Mouse (Mus musculus) neutrophil, adult 5-6 weeks (primary cell): ENCODE data around the gene E430018J23Rik. TPM values are rescaled to one million over a fixed set of nuclear protein-coding genes. Genes with fewer than 3 reads are reported as not detected.
"Not testable (repeated sequence)": the region's sequence is repeated elsewhere in the genome, so short reads cannot be mapped to it uniquely, and the experiment has no call there.

Experiments
- ATAC-seq: fragments of 151-379, 151-347 bp; 2 replicates; pipeline ENCODE4 v1.8.0; 2017; ENCODE audit warnings: mild to moderate bottlenecking, moderate TSS enrichment; ENCODE audit not compliant: insufficient number of reproducible peaks, poor library complexity, low FRiP score, severe bottlenecking; ENCODE audit errors: extremely low read depth
- total RNA-seq: library from RNA; stranded (forward); fragments of 200-1000 nt; gene quantifications from 2 replicates; pipeline ENCODE4 v1.2.3, GENCODE M21; 2017

The E430018J23Rik gene
- total RNA-seq, 1 experiment from 2014 or later = 7.7 TPM

DNA sequence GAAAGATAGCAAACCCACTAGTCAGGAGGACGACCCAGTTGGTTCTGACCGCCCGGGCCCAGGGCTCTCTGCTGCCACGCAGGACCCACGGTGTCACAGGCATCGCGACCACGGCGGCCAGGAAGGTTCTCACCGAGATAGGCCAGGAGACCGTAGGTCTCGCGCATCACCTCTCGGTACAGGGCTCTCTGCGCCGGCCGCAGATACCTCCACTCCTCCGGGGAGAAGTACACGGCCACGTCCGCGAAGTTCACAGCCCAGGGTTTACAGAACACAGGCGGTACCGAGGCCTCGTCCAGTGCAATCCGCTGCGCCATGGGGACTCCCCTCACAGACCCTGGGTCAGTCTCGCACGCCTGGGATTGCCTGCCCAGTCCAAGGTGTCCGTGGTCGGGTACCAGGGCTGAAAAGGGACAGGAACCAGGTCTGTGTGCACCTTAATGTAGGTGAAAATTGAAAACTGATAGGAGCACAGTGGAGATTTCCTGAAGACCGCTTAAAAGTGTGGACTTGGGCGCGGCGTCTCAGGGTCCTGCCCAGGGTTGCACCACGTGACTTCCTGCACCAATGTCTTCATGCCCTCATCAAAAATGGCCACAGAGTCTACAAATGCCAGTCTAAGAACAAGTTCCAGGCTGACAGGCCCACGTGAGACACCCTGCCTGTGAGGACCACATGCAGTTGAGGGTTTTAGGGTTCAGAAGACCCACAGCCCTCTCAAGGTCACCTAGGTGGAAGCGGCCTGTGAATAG, 6.6 kb downstream of the E430018J23Rik start, which contains the start of gene 9130019O22Rik:
Gene 9130019O22Rik, minus strand, starts transcription at position 526 of the 752 bp plus-strand sequence.
- ATAC-seq = peak; percentile 84

DNA sequence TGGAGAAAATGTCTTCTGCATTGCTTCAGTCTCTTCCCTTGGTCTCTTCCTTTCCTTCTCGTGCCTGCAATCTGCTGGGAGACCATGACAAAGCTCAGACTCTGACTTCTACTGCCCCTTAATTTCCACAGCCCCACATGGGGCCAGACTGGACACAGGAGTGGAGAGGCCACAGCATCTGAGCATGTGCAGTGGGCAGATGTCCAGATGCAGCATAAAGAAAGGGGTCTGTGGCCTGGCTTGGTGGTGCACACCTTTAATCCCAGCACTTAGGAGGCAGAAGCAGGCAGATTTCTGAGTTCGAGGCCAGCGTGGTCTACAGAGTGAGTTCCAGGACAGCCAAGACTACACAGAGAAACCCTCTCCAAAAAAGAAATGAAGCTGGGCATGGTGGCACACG, 7.9 kb downstream of the E430018J23Rik start:
- ATAC-seq = not testable (repeated sequence)

DNA sequence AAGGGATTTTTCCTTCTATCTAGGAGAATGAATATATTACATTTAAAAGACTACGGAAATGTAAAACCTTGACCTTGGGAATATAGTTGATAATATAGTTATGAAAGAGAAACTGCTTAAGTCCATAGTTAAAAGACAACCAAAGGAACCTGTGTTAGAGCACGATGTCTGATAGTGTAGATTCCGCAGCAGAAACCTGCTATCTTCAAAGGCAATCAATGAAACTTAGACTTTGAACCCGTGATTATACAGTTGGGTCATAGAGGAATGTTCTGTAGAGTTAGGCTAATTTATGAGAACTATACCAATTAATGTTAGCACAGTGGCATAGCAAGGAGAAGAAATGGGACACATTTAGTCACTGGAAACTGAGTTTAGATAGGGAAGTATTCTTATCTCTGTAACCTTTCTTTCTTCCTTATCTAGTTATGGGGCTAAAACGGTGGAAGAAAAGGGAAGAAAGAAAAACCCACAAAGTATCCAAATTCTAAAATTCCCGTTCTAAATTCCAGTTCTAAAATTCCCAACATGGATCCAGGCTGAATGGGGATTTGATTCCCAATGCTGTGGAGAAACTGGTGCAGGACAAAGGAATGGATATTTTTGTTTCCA, 15.0 kb downstream of the E430018J23Rik start:
- no peak for ATAC-seq

DNA sequence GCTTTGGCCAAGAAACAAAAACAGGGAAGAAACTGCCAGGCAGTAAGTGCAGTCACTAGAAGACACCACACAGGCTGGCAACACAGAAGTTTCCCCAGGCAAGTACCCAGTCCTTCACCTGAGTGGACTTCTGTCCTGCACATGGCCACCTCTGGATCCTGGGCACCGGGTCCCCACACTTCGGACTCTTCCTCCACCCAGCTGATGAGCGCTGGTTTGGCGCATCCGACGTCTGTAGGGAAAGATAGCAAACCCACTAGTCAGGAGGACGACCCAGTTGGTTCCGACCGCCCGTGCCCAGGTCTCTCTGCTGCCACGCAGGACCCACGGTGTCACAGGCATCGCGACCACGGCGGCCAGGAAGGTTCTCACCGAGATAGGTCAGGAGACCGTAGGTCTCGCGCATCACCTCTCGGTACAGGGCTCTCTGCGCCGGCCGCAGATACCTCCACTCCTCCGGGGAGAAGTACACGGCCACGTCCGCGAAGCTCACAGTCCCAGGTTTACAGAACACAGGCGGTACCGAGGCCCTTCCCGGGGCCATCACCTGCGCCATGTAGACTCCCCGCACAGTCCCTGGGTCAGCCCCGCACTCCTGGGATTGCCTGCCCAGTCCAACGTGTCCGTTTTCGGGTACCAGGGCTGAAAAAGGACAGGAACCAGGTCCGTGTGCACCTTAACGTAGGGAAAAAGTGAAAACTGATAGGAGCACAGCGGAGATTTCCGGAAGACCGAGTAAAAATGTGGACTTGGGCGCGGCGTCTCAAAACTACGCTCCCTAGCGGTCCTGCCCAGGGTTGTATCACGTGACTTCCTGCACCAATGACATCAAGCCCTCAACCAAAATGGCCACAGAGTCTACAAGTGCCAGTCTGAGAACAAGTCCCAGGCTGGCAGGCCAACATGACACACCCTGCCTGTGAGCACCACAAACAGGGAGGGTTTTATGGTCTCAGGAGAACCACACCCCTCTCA, 17.9 kb downstream of the E430018J23Rik start, which contains the start of gene Zfp747:
Gene Zfp747, minus strand, starts transcription at position 780 of the 975 bp plus-strand sequence.
- peak; percentile 95 for ATAC-seq

DNA sequence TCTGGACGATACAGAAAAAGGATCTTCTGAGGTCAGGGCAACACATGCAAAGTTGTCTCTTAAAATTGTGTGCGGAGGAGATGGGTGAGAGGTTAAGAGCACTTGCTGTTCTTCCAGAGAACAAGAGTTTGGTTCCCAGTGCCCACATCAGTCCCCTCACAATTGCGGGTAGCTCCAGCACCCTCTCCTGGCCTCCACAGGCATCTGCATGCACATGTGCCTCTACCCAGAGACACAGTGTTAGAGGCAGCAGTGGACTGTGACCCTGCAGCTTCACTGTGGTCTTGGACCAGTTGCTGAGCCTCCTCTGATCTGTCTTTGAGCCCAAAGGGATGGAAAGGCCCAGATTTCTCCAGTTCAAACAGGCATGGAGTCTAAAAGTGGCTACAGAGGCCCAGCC, 21.6 kb downstream of the E430018J23Rik start:
- ATAC-seq = not testable (repeated sequence)

DNA sequence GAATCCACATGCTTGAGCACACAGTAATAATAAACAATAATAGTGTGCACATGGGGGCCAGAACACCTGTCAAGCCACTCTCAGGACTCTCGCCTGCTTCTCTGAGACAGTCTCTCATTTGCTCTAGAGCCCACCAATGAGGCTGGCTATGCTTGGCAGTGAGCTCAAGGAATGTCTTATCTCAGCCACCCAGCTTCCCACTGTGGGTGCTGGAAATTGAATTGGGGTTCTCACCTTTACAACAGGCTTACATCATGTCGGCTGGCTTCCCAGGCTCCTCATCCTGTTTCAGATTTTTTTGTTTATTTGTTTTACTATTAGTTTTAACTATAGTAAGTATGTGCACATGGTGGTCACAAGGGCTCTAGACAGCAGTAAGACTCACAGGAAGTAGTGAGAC, 22.2 kb downstream of the E430018J23Rik start:
- ATAC-seq = no peak

DNA sequence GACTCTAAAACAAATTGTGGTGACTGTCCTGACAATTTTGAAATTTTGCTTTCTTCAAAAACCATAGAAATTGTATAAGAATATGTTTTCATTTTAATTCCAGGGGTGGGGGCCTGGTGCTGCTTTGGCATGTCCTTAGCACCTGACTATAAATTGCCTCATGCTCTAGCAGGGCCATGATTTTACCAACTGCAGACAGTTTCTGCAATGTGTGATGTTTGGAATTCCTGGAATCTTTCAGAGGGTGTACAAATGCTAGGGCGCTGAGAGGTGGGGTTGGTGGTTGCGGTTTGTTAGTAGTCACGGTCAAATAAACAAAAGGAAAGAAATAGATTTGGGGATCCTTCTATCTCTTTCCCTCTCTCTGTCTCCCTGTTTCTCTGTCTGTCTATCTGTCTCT, 27.2 kb downstream of the E430018J23Rik start:
- no peak for ATAC-seq

DNA sequence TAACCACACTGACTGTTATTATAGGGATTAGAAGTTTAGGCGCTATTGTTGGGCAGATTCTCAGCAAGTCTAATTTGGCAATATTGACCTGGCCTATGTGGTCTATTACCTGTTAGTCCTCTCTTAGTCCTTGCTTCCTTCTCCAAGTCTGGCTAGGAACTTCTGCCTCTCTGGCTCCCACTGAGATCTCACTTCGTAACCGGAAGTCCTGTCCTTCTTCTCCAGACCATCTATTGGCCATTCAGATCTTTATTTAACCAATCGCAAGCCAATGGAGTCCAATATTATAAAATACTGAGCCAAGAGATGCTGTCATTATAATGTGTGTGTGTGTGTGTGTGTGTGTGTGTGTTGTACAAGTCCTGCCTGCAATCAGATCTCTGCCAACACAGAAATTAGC, 29.3 kb downstream of the E430018J23Rik start:
- no peak for ATAC-seq

DNA sequence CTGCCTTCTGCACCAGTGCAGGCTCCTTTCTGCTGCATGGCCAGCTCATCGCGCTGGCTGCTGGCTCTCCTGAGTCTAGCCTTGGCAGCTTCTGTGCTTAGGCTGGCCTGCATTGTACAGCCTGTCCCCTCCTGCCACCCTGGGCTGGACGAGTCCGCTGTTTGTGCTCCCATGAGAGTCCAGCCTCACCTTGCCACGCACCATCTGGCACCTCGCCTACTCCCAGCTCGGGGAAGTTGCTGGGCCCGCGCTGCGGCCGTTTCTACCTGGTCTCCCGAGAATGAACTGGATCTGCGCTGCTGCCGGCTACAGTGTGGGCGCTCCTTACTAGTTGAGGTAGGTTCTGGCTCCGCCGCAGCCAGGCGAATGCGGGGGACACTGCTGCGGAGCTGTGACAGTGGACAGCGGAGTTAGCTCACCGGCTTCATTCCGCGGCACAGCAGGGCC, 29.9 kb downstream of the E430018J23Rik start:
- ATAC-seq = no peak

DNA sequence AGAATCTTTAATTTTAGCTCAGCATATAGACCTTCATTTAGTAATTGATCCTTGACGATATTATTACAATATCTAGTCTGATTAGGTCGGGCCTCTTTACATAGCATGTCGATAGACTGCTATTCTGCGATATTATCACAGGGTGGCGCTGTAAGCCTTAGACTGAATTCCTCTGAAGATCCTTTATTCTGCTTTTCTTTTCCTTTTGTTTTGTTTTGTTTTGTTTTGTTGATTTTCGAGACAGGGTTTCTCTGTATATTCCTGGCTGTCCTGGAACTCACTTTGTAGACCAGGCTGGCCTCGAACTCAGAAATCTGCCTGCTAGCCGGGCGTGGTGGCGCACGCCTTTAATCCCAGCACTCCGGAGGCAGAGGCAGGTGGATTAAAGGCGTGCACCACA, 31.0 kb downstream of the E430018J23Rik start:
- peak; percentile 71; the same call in 1 of the 2 replicates for ATAC-seq

DNA sequence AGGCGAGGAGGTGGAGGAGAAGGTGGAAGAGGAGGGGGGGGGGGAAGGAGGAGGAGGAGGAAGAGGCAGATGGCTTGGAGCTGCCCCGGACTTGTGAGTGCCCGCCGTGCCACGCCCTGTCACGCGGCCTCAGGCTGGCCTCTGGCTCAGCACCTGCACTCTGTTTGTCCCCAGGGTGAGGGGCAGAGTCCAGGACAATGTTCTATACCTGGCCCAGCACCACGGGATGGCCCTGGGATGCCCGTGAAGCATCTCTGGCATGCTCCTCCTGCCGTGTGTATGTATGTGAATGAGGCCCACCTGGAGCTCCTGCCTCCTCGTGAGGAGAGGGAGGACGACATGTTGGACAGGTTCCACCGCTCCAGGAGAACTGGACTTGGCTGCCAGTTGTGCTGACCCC, 32.0 kb downstream of the E430018J23Rik start:
- no peak for ATAC-seq

DNA sequence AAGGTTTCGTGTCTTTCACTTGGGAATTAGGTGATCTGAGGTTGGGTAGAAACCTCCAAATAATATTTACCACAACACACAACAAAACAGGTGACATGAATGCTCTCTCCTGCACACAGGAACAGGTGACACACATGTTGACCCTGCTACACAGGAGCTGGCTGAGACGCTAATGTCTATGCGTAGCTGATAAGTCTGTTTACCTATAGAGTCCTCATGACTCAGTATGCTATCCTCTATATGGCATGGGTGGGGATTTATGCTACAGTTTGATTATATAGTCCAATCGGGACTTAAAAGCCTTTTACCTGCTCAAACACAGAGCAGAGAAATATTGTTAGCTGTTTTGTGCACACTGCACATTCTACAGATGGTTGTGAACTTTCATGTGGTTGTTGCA, 33.2 kb downstream of the E430018J23Rik start:
- no peak for ATAC-seq

DNA sequence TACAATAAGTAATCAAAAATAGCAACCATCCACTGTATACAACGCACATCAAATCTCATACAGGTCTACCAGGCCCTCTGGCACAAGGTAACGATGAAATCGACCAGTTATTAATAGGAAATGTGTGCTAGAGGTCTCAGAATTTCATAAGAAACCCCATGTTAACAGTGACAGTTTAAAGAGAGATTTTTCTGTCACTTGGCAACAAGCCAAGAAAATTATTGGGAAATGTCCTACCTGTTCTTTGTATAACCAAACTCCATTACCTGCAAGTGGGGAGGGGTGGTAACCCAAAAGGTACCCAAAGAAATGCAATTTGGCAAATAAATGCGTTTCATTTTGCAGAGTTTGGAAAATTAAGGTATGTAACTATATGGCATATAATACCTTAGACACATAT, 35.0 kb downstream of the E430018J23Rik start:
- no peak for ATAC-seq

DNA sequence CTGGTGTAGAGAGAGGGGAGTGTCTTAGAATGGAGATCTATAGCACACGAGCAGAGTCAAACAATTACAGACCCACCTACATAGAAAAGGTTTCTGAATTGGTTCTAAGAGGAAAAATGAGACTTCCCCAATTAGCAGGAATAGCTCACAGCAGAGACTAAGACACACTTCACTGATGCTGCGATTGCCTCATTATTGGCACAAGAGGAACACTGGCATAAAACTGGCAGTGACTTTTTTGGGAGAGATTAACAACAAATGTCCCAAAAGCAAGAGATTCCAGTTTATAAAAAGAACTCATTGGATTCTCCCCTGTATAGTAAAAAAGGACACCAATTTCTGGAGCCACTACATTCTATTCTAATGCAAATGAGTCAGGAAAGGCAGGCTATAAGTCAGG, 35.6 kb downstream of the E430018J23Rik start:
- ATAC-seq = no peak

DNA sequence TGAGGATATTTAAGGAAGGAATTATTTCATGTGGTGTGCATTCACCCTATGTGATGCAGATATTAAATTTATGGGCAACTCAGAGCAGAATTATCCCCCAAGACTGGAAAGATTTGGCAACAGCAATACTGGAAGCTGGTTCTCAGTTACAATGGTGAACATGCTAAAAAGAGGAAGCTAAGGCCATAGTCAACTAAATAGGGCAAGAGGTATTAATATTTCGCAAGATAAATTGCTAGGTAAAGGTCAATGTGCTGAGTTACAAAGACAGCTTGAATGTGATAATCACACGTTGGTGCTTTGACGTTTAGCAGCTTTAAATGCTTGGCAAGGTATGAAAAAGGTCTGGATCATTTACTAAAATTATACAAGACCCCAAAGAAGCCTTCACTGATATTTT, 37.6 kb downstream of the E430018J23Rik start:
- no peak for ATAC-seq

DNA sequence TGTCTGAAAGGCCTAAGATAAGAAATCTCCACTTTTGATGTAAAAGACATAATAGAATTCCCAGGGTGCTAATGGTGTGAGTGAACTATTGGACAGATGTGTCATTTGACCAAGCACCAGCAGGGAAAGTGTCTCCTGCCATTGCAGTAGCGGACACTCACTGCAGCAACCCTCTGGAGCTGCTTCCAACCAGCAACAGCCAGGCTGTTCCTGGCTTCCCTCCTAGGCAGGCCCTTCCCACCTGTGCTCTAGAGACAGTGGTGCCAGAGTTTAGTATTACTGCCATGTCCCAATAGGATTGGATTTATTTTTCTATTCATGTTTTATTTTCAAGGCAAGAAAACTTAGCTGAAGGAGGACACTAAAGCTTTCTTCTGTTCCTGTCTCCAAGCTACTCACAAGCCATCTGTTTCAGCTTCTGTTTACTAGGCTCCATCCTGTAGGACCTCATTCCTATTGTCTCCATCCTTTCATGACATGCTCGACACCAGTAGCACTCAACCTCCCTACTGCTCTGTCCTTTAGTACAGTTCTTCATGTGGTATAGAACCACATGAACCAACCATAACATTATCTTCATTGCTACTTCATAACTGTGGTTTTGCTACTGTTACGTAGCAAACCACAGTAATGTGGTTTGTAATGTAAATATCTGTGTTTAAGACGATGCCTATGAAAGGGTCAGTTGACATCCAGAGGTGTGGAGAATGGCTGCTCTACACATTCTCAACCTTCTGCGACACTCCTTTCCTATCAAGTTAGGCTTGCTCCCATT, 42.0 kb downstream of the E430018J23Rik start:
- ATAC-seq = no peak

DNA sequence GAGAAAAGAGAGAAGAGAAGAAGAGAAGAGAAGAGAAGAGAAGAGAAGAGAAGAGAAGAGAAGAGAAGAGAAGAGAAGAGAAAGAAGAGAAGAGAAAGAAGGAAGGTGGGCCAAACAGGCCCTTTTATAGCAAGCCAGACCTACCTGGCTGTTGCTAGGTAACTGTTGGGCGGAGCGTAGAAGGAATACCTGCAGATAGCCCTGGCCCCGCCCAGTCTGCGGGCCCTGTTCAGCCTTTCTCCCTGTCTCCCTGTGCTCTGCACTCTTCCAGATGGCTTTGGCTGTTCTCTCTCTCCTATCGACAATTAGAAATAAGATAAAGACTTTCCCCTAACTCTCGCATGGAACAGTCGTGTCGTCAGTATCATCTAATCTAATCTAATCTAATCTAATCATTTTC, 46.8 kb downstream of the E430018J23Rik start:
- no peak for ATAC-seq

DNA sequence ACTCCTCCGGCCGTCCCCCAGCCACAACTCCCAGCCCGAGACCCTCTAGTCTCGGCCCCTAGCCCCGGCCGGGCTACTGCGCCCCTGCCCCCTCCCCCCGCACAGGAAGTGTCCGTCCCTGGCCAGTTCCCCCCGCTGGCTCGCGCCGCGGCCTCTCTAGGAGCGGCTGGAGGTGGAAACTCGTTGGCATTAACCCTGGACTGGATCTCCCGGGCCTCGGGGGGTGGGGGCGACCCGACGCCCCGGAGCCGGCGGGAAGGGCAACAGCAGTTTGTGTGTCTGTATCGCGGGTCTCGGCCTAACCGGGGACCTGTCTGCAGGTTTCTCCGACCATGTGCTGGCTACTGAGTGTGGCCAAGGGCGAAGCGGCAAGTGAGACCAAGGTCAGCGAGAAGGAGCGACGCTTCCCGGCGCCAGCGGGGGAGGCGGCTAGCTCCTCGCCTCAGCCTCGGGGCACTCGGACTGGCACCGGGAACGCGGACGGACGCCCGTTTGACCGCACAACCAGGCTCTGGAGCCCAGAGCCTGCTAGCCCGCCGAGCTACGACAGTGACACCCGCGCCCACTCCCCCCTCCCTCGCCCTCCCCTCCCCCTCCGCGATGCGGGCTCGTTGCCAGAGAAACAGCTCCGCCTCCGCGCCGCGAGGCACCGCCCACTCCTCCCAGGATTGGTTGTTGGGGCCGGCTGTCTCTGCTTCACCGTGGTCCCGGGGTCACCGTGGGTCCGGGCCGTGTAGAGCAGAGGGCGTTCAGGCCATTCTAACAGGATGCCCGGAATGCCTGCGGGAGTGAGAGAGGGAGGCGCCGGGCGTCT, 47.7 kb downstream of the E430018J23Rik start, which contains the start of gene Zfp768:
Gene Zfp768, minus strand, starts transcription at position 78 of the 814 bp plus-strand sequence.
- ATAC-seq = peak; percentile 66
